Mouse (Mus musculus) limb, embryonic 14.5 days (tissue): Measurements from ENCODE around the gene Plekhg3. TPM values are rescaled to one million over a fixed set of nuclear protein-coding genes. Genes with fewer than 3 reads are reported as not detected.
A peak's percentile ranks its signal among the peaks of the same experiment; 100 is the strongest.

Experiments
- ATAC-seq: fragments of 200-750 bp; cut with Nextera tagmentation; 2 replicates; pipeline ENCODE4 v1.8.0; 2017; ENCODE audit warnings: low read depth, moderate number of reproducible peaks, moderate TSS enrichment; ENCODE audit not compliant: low FRiP score
- DNase-seq: peaks from one replicate; pipeline ENCODE4 v3.0.0-alpha.2; 2015; ENCODE audit warnings: low spot score
- H3K27ac ChIP-seq: fragments of 300-500 bp; sonication (generic); replicated peaks from 2 replicates; pipeline ENCODE4 v1.5.1; 2014; ENCODE audit warnings: low read depth, mild to moderate bottlenecking, low read length, moderate library complexity, mixed read lengths
- H3K27me3 ChIP-seq: fragments of 300-500 bp; sonication (generic); 2 replicates; pipeline ENCODE4 v1.6.1; 2014; ENCODE audit warnings: low read length, mixed read lengths; ENCODE audit not compliant: control insufficient read depth, insufficient read depth
- H3K36me3 ChIP-seq: fragments of 300-500 bp; sonication (generic); 2 replicates; pipeline ENCODE4 v1.6.1; 2014; ENCODE audit warnings: mild to moderate bottlenecking, low read length, moderate library complexity, mixed read lengths; ENCODE audit not compliant: control insufficient read depth, insufficient read depth
- H3K4me1 ChIP-seq: fragments of 300-500 bp; sonication (generic); 2 replicates; pipeline ENCODE4 v1.6.1; 2014; ENCODE audit warnings: antibody characterized with exemption, low read length, mixed read lengths; ENCODE audit not compliant: control insufficient read depth, insufficient read depth
- H3K4me2 ChIP-seq: fragments of 300-500 bp; sonication (generic); replicated peaks from 2 replicates; pipeline ENCODE4 v1.6.1; 2014; ENCODE audit warnings: low read depth, mild to moderate bottlenecking, low read length, moderate library complexity; ENCODE audit not compliant: severe bottlenecking
- H3K4me3 ChIP-seq: fragments of 300-500 bp; sonication (generic); replicated peaks from 2 replicates; pipeline ENCODE4 v1.5.1; 2014; ENCODE audit warnings: low read length
- H3K9ac ChIP-seq: fragments of 300-500 bp; sonication (generic); 2 replicates; pipeline ENCODE4 v1.6.1; 2014; ENCODE audit warnings: mild to moderate bottlenecking, low read depth, low read length, moderate library complexity; ENCODE audit not compliant: severe bottlenecking
- H3K9me3 ChIP-seq: fragments of 300-500 bp; sonication (generic); 2 replicates; pipeline ENCODE4 v1.6.1; 2016; ENCODE audit warnings: low read length; ENCODE audit not compliant: control insufficient read depth
- POLR2A ChIP-seq: fragments of 200-500 bp; IDR thresholded peaks from 2 replicates; pipeline ENCODE4 v1.8.0; 2012; ENCODE audit warnings: inconsistent platforms, mild to moderate bottlenecking, moderate library complexity, borderline replicate concordance; ENCODE audit not compliant: insufficient read depth, insufficient read length; ENCODE audit errors: extremely low read depth
- WGBS: fragments of 180-500 bp; shearing (Covaris S2); extraction: QIAGEN DNeasy Blood & Tissue Kit; methylation state at CpG from one replicate; pipeline ENCODE4 v1.1.7; 2014; 5-methylcytosine and 5-hydroxymethylcytosine counted together
- polyA plus RNA-seq, 2 experiments: library from polyadenylated mRNA; depleted of rRNA in 1 of 2; stranded (reverse) in 1 of 2; unstranded in 1 of 2; fragments of >200 nt; fragmentation: Nextera tagmentation in 1 of 2; extraction: Ambion mirVana in 1 of 2; gene quantifications; 2 replicates each; pipeline versions ENCODE4 v1.2.1 to v1.2.3; 2012 to 2014

Plekhg3 gene
- polyA plus RNA-seq, 2 experiments = 5.6 to 22.7 TPM

- 0% methylated on average over 24 of the region's 31 CpGs for WGBS
- peak; percentile 21; the same call in 1 of the 2 replicates for ATAC-seq
- no peak for TF ChIP-seq POLR2A
- H3K4me3 ChIP-seq = peak overlapping the region; percentile 79
- 0 out of 2 replicates have a peak overlapping the region, but pooled peaks have one; percentile 26 for H3K27ac ChIP-seq
- H3K9ac ChIP-seq = peak overlapping the region; percentile 79
- H3K9me3 ChIP-seq = no peaks in the 10 kb centered on the region
- H3K4me1 ChIP-seq = peaks cover 28% of the 10 kb centered on the region
- peaks cover 14% of the 10 kb centered on the region for H3K27me3 ChIP-seq
- no peak for DNase-seq
- peak overlapping the region; percentile 99 for H3K4me2 ChIP-seq
- no peaks in the 10 kb centered on the region for H3K36me3 ChIP-seq
These were observed 2.3 kb downstream of the Plekhg3 start for GRCm38 (mm10) chr12:76532926-76533376.

GRCm38 (mm10) chr12:76533377-76534222 lies 2.9 kb downstream of the Plekhg3 start:
- Histone ChIP-seq H3K9ac (peak overlapping the region; percentile 79), H3K27me3 (peaks cover 14% of the 10 kb centered on the region), H3K27ac (peak overlapping the region; percentile 71; the same call in 1 of the 2 replicates), H3K4me3 (peak overlapping the region; percentile 79), H3K36me3 (no peaks in the 10 kb centered on the region), H3K9me3 (no peaks in the 10 kb centered on the region), H3K4me1 (peaks cover 28% of the 10 kb centered on the region), H3K4me2 (peak overlapping the region; percentile 99)
- ATAC-seq (peak; percentile 90), DNase-seq (peak; percentile 86)
- under 1% methylated on average over 67 of the region's 74 CpGs for WGBS
- TF ChIP-seq POLR2A = no peak

GRCm38 (mm10) chr12:76534233-76534632 lies 3.5 kb downstream of the Plekhg3 start:
- H3K4me3 ChIP-seq = peak overlapping the region; percentile 79
- no peak for TF ChIP-seq POLR2A
- no peaks in the 10 kb centered on the region for H3K36me3 ChIP-seq
- H3K4me2 ChIP-seq = peak overlapping the region; percentile 99
- 4% methylated on average over 11 of the region's 11 CpGs for WGBS
- ATAC-seq = no peak
- no peaks in the 10 kb centered on the region for H3K9me3 ChIP-seq
- H3K27me3 ChIP-seq = peaks cover 14% of the 10 kb centered on the region
- peaks cover 28% of the 10 kb centered on the region for H3K4me1 ChIP-seq
- H3K9ac ChIP-seq = peak overlapping the region; percentile 79
- H3K27ac ChIP-seq = no peak overlapping the region
- DNase-seq = no peak

GRCm38 (mm10) chr12:76534641-76535283 lies 4.1 kb downstream of the Plekhg3 start:
- Histone ChIP-seq H3K4me2 (peak overlapping the region; percentile 99), H3K36me3 (no peaks in the 10 kb centered on the region), H3K27me3 (peaks cover 14% of the 10 kb centered on the region), H3K9ac (peak overlapping the region; percentile 79), H3K4me1 (peaks cover 28% of the 10 kb centered on the region), H3K27ac (no peak overlapping the region), H3K4me3 (peak overlapping the region; percentile 79), H3K9me3 (no peaks in the 10 kb centered on the region)
- 9% methylated on average over 9 of the region's 9 CpGs for WGBS
- TF ChIP-seq POLR2A = no peak
- ATAC-seq = no peak
- DNase-seq = no peak

GRCm38 (mm10) chr12:76535471-76535900 lies 4.8 kb downstream of the Plekhg3 start:
- no peaks in the 10 kb centered on the region for H3K36me3 ChIP-seq
- peak overlapping the region; percentile 99 for H3K4me2 ChIP-seq
- 45% methylated on average over 9 of the region's 9 CpGs for WGBS
- TF ChIP-seq POLR2A = no peak
- H3K9ac ChIP-seq = no peak overlapping the region
- no peak for DNase-seq
- no peaks in the 10 kb centered on the region for H3K9me3 ChIP-seq
- H3K4me1 ChIP-seq = peaks cover 28% of the 10 kb centered on the region
- H3K4me3 ChIP-seq = peak overlapping the region; percentile 79
- H3K27ac ChIP-seq = no peak overlapping the region
- peaks cover 14% of the 10 kb centered on the region for H3K27me3 ChIP-seq
- ATAC-seq = no peak
